Mouse (Mus musculus) ES-E14 (cell line): ENCODE measurements around the gene Ivl. TPM values are rescaled to one million over a fixed set of nuclear protein-coding genes. Genes with fewer than 3 reads are reported as not detected.

Experiments
- DNase-seq: peaks from one replicate; pipeline ENCODE4 v3.0.0-alpha.2; 2013; ENCODE audit warnings: low read depth, low spot score
- H3K27ac ChIP-seq: 2 replicates; pipeline ENCODE4 v1.5.1; 2012; ENCODE audit warnings: low read depth, mild to moderate bottlenecking, low read length, moderate library complexity, mixed read lengths; ENCODE audit not compliant: poor library complexity, insufficient read depth, severe bottlenecking
- H3K36me3 ChIP-seq: 2 replicates; pipeline ENCODE4 v1.6.1; 2012; ENCODE audit warnings: mild to moderate bottlenecking, low read length, moderate library complexity, mixed read lengths; ENCODE audit not compliant: control insufficient read depth, poor library complexity, insufficient read depth, severe bottlenecking
- H3K4me1 ChIP-seq, 2 experiments: fragments of 150-350 bp in 1 of 2; sonication (generic) in 1 of 2; 2 replicates each; pipeline ENCODE4 v1.6.1; 2012; ENCODE audit warnings: low read length in 2 of 2, mild to moderate bottlenecking in 1 of 2, mixed read lengths in 1 of 2; ENCODE audit not compliant: control insufficient read depth in 2 of 2, insufficient read depth in 2 of 2, poor library complexity in 1 of 2
- H3K4me3 ChIP-seq, 2 experiments: fragments of 150-350 bp in 1 of 2; sonication (generic) in 1 of 2; 2 replicates each; pipeline ENCODE4 v1.5.1; 2012; ENCODE audit warnings: low read length in 2 of 2, low read depth in 1 of 2, mild to moderate bottlenecking in 1 of 2, mixed read lengths in 1 of 2; ENCODE audit not compliant: insufficient read depth in 1 of 2, poor library complexity in 1 of 2, severe bottlenecking in 1 of 2
- H3K9ac ChIP-seq: 2 replicates; pipeline ENCODE4 v1.6.1; 2012; ENCODE audit warnings: low read depth, mild to moderate bottlenecking, low read length, mixed read lengths; ENCODE audit not compliant: poor library complexity, insufficient read depth, severe bottlenecking
- H3K9me3 ChIP-seq: fragments of 150-350 bp; sonication (generic); 2 replicates; pipeline ENCODE4 v1.6.1; 2012; ENCODE audit warnings: low read depth, mild to moderate bottlenecking, low read length; ENCODE audit not compliant: control insufficient read depth, insufficient read depth
- CHD2 ChIP-seq: IDR thresholded peaks from 2 replicates; pipeline ENCODE4 v1.6.1; 2014; ENCODE audit warnings: mild to moderate bottlenecking, low read depth, low read length, inconsistent platforms
- HCFC1 ChIP-seq: IDR thresholded peaks from 2 replicates; pipeline ENCODE4 v1.6.1; 2012; ENCODE audit warnings: low read length, inconsistent platforms, borderline replicate concordance; ENCODE audit not compliant: insufficient read depth
- MAFK ChIP-seq: IDR thresholded peaks from 2 replicates; pipeline ENCODE4 v1.6.1; 2014; ENCODE audit warnings: mild to moderate bottlenecking, low read depth, low read length, inconsistent platforms; ENCODE audit not compliant: insufficient read depth
- ZC3H11A ChIP-seq: IDR thresholded peaks from 2 replicates; pipeline ENCODE4 v1.6.1; 2012; ENCODE audit warnings: low read depth, mild to moderate bottlenecking, inconsistent platforms, low read length, borderline replicate concordance
- ZNF384 ChIP-seq: IDR thresholded peaks from 2 replicates; pipeline ENCODE4 v1.6.1; 2012; ENCODE audit warnings: low read depth, low read length, inconsistent platforms
- in situ Hi-C, 2 experiments: fragments of 600-800 bp; cut with MboI; formaldehyde crosslinking; loops; one replicate each; pipeline ENCODE4 v1.15.1; 2025; ENCODE audit warnings: low sequenced_read_pairs in 2 of 2, inconsistent platforms in 1 of 2; ENCODE audit not compliant: unreplicated experiment in 2 of 2
- total RNA-seq: library from RNA; depleted of rRNA; stranded (reverse); fragments of 300-350 nt; gene quantifications from 2 replicates; pipeline ENCODE4 v1.2.3, GENCODE M21; 2012; rRNA removed

The Ivl gene
- total RNA-seq, result 0.21 and 0.45 TPM in 2 replicates

GRCm38 (mm10) chr3:92573449-92574041, at the start of gene Ivl:
Gene Ivl, minus strand, starts transcription at chr3:92573735.
- in situ Hi-C loops, result no loop called here
- TF ChIP-seq HCFC1, result no peak
- no peak for TF ChIP-seq CHD2
- TF ChIP-seq ZC3H11A, result no peak
- no peak for TF ChIP-seq MAFK
- TF ChIP-seq ZNF384, result no peak
- no peaks in the 10 kb centered on the region for H3K36me3 ChIP-seq

DNA sequence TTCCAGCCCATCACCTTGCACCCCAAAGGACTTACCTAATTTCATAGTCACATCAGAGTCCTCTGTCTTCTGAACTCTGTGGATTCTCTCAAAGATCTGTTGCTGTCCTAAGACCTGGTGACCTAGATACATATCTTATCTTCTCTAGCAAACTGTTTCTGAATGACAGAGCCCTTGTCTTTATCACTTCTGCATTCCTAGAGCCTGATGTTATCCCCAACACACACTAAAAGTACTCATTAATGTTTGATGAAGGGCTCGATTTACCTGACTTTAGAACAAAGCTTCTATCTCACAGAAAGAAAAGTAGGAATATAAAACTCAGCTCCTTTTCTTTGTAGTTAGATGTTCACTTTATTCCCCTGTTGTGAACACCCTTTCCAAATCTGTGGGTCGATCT, 48.0 kb upstream of the Ivl start, which contains the start of gene Lce6a:
TSS of gene Lce6a (minus strand) at position 101 of the 400 bp plus-strand sequence.
- in situ Hi-C loops, result no loop called here
- Histone ChIP-seq H3K9ac (no peak within 1 kb of the TSS), H3K4me1 (no peaks in the 10 kb centered on the region), H3K36me3 (no peaks in the 10 kb centered on the region), H3K4me3 (no peak within 1 kb of the TSS), H3K9me3 (no peaks in the 10 kb centered on the region), H3K27ac (no peak within 1 kb of the TSS)
- DNase-seq, result no peak
- TF ChIP-seq CHD2 (no peak), HCFC1 (no peak), MAFK (no peak), ZNF384 (no peak), ZC3H11A (no peak)

More at GRCm38 (mm10) chr3:92573449-92574041, at the start of gene Ivl:
- Histone ChIP-seq H3K9me3 (no peaks in the 10 kb centered on the region), H3K4me3 (no peak within 1 kb of the TSS), H3K4me1 (no peaks in the 10 kb centered on the region), H3K27ac (no peak within 1 kb of the TSS), H3K9ac (no peak within 1 kb of the TSS)
- DNase-seq, result no peak

GRCm38 (mm10) chr3:92609804-92610203, 36.3 kb upstream of the Ivl start:
- Histone ChIP-seq H3K36me3 (no peaks in the 10 kb centered on the region), H3K27ac (no peak overlapping the region), H3K9ac (no peak overlapping the region), H3K4me3 (no peak overlapping the region), H3K4me1 (no peaks in the 10 kb centered on the region), H3K9me3 (no peaks in the 10 kb centered on the region)
- in situ Hi-C loops, result no loop called here
- TF ChIP-seq CHD2 (no peak), MAFK (no peak), HCFC1 (no peak), ZC3H11A (no peak), ZNF384 (no peak)
- no peak for DNase-seq

DNA sequence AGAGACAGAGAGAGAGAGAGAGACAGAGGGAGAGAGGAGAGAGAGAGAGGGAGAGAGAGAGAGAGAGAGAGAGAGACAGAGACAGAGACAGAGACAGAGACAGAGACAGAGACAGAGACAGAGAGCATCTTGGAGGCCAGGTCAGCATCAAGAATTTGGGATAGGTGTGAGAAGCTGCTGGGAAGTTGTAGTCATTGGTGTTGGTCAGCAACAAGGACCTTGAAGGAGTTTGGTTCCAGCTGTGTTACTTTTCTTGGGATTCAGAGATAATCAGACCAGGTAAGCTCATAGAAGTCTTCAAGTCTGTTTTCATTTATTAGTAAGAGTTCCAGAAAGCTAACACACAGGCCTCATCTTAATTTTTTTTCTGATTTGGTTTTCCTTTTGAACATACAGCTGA, 33.9 kb upstream of the Ivl start, which contains the start of gene 2210017I01Rik:
TSS of gene 2210017I01Rik (minus strand) at position 101 of the 400 bp plus-strand sequence.
- TF ChIP-seq ZC3H11A, result no peak
- TF ChIP-seq MAFK, result no peak
- no peak for TF ChIP-seq CHD2
- no peak for TF ChIP-seq HCFC1
- no peak for TF ChIP-seq ZNF384
- no peak within 1 kb of the TSS for H3K9ac ChIP-seq
- DNase-seq, result no peak

GRCm38 (mm10) chr3:92602169-92602568, 28.6 kb upstream of the Ivl start:
- no peak for TF ChIP-seq ZNF384
- no peak for TF ChIP-seq CHD2
- no peak for TF ChIP-seq MAFK
- no peak for TF ChIP-seq HCFC1
- no peak for TF ChIP-seq ZC3H11A
- Histone ChIP-seq H3K4me3 (no peak overlapping the region), H3K27ac (no peak overlapping the region), H3K36me3 (no peaks in the 10 kb centered on the region), H3K9ac (no peak overlapping the region), H3K9me3 (no peaks in the 10 kb centered on the region), H3K4me1 (no peaks in the 10 kb centered on the region)
- DNase-seq, result peak; percentile 2
- in situ Hi-C loops, result no loop called here

More for the DNA sequence above, 33.9 kb upstream of the Ivl start, which contains the start of gene 2210017I01Rik:
- in situ Hi-C loops, result no loop called here
- H3K36me3 ChIP-seq, result no peaks in the 10 kb centered on the region
- H3K4me1 ChIP-seq, result no peaks in the 10 kb centered on the region
- no peak within 1 kb of the TSS for H3K4me3 ChIP-seq
- H3K9me3 ChIP-seq, result no peaks in the 10 kb centered on the region
- H3K27ac ChIP-seq, result no peak within 1 kb of the TSS
